Comparison of ENCODE assay signal across 8 mouse cellular contexts in genomic region chr1:172324725-172325124, GRCm38 (mm10). TPM values are rescaled to one million over a fixed set of nuclear protein-coding genes. Genes with fewer than 3 reads are reported as not detected.
DNase-seq lines count a peak whose midpoint lies in the region; ATAC-seq and TF ChIP-seq lines count a peak whose summit lies in the region.

No protein-coding gene starts in this region.

- H3K27ac ChIP-seq in layer of hippocampus, adult 2 months = peak overlapping the region; percentile 90
- 0 out of 2 replicates have a peak overlapping the region, but pooled peaks have one; percentile 10 for H3K27ac ChIP-seq in forebrain, embryonic 13.5 days
- no peak overlapping the region for H3K27ac ChIP-seq in limb, embryonic 11.5 days (replicated peaks; ENCODE audit: low read depth, low read length)

- H3K9ac ChIP-seq in forebrain, embryonic 13.5 days = no peak overlapping the region
- no peak overlapping the region for H3K9ac ChIP-seq in limb, embryonic 11.5 days (ENCODE audit: low read length)

- no peak overlapping the region; the same call in 1 of the 2 replicates for H3K4me3 ChIP-seq in layer of hippocampus, adult 2 months
- H3K4me3 ChIP-seq in forebrain, embryonic 13.5 days = no peak overlapping the region
- no peak overlapping the region for H3K4me3 ChIP-seq in limb, embryonic 11.5 days (ENCODE audit: low read depth, low read length)

- 13% methylated on average over 7 of the region's 7 CpGs for WGBS in forebrain, embryonic 13.5 days
- 10% methylated on average over 7 of the region's 7 CpGs for WGBS in limb, embryonic 11.5 days

- H3K4me1 ChIP-seq in forebrain, embryonic 13.5 days = peaks cover 56% of the 10 kb centered on the region
- H3K4me1 ChIP-seq in limb, embryonic 11.5 days (ENCODE audit: control insufficient read depth, insufficient read depth, low read length) = peaks cover 5% of the 10 kb centered on the region

- H3K36me3 ChIP-seq in forebrain, embryonic 13.5 days (ENCODE audit: poor library complexity, severe bottlenecking) = peaks cover 28% of the 10 kb centered on the region
- H3K36me3 ChIP-seq in limb, embryonic 11.5 days (ENCODE audit: control insufficient read depth, insufficient read depth, low read length) = no peaks in the 10 kb centered on the region; the same call in 1 of the 2 replicates

- ATAC-seq in forebrain, embryonic 13.5 days = peak; percentile 16
- ATAC-seq in limb, embryonic 11.5 days (ENCODE audit: insufficient number of reproducible peaks, low FRiP score, low TSS enrichment, low read depth) = no peak
- peak; percentile 72 for ATAC-seq in monocyte, adult 5-6 weeks (replicated peaks; ENCODE audit: insufficient number of reproducible peaks, low FRiP score, low TSS enrichment, poor library complexity, severe bottlenecking)

- H3K4me2 ChIP-seq in forebrain, embryonic 13.5 days = no peak overlapping the region
- no peak overlapping the region for H3K4me2 ChIP-seq in limb, embryonic 11.5 days (ENCODE audit: low read depth, severe bottlenecking)

- H3K27me3 ChIP-seq in forebrain, embryonic 13.5 days = peaks cover 19% of the 10 kb centered on the region
- peaks cover 40% of the 10 kb centered on the region for H3K27me3 ChIP-seq in limb, embryonic 11.5 days (ENCODE audit: control insufficient read depth, insufficient read depth, low read length)

- peak in 1 of 2 experiments; percentile 75 for DNase-seq in layer of hippocampus, adult 2 months (ENCODE audit: low spot score in 2 of 2)
- DNase-seq in layer of hippocampus, adult 9-11 months = no peak
- DNase-seq in cerebellum, adult 11 months = peak; percentile 86
- DNase-seq in induced T-regulatory cell, adult 2 months (ENCODE audit: low read depth) = peak; percentile 86
- peak; percentile 88 for DNase-seq in limb, embryonic 11.5 days (ENCODE audit: low spot score)
- peak; percentile 70 to 88 for DNase-seq in spleen, postnatal 4 days (ENCODE audit: low spot score in 2 of 2)

- TF ChIP-seq CTCF in layer of hippocampus, adult 2 months (conservative IDR thresholded peaks at IDR 0.05) = peak; percentile 95

- H3K9me3 ChIP-seq in forebrain, embryonic 13.5 days (replicated peaks) = no peaks in the 10 kb centered on the region
- H3K9me3 ChIP-seq in limb, embryonic 11.5 days (ENCODE audit: control insufficient read depth, low read length) = no peaks in the 10 kb centered on the region

RNA-seq across cellular contexts. Expression of gene Kcnj9, which starts 4.4 kb away (rescaled TPM):
- total RNA-seq in layer of hippocampus, adult 2 months (2021) = 10 to 100 TPM; 67.2 to 69.2 TPM
- polyA plus RNA-seq in forebrain, embryonic 13.5 days (2015; fragmentation: Nextera tagmentation; extraction: Ambion mirVana) = 1.8 and 3.0 TPM in 2 replicates
- not detected in 2 replicates for polyA plus RNA-seq in limb, embryonic 11.5 days (2014; fragmentation: Nextera tagmentation; extraction: Ambion mirVana)
- total RNA-seq in monocyte, adult 5-6 weeks (2017) = 0.29 TPM in 1 of 3 replicates, not detected in the others

RNA-seq across cellular contexts. Expression of gene Kcnj10, which starts 16.3 kb away (rescaled TPM):
- total RNA-seq in layer of hippocampus, adult 2 months (2021) = 10 to 100 TPM; 83.2 to 91.6 TPM
- 1.2 and 1.5 TPM in 2 replicates for polyA plus RNA-seq in forebrain, embryonic 13.5 days (2015; fragmentation: Nextera tagmentation; extraction: Ambion mirVana)
- polyA plus RNA-seq in limb, embryonic 11.5 days (2014; fragmentation: Nextera tagmentation; extraction: Ambion mirVana) = 0.07 and 0.11 TPM in 2 replicates
- not detected in 3 replicates for total RNA-seq in monocyte, adult 5-6 weeks (2017)

RNA-seq across cellular contexts. Expression of gene Atp1a2, which starts 26.9 kb away (rescaled TPM):
- 100 to 1,000 TPM; 585 to 600 TPM for total RNA-seq in layer of hippocampus, adult 2 months (2021)
- 17.6 and 17.8 TPM in 2 replicates for polyA plus RNA-seq in forebrain, embryonic 13.5 days (2015; fragmentation: Nextera tagmentation; extraction: Ambion mirVana)
- 1.4 and 1.5 TPM in 2 replicates for polyA plus RNA-seq in limb, embryonic 11.5 days (2014; fragmentation: Nextera tagmentation; extraction: Ambion mirVana)
- total RNA-seq in monocyte, adult 5-6 weeks (2017) = not detected in 3 replicates

RNA-seq across cellular contexts. Expression of gene Pigm, which starts 51.6 kb away (rescaled TPM):
- 1 to 10 TPM; 8.3 to 9.2 TPM for total RNA-seq in layer of hippocampus, adult 2 months (2021)
- 5.6 and 6.2 TPM in 2 replicates for polyA plus RNA-seq in forebrain, embryonic 13.5 days (2015; fragmentation: Nextera tagmentation; extraction: Ambion mirVana)
- 12.4 and 12.6 TPM in 2 replicates for polyA plus RNA-seq in limb, embryonic 11.5 days (2014; fragmentation: Nextera tagmentation; extraction: Ambion mirVana)
- total RNA-seq in monocyte, adult 5-6 weeks (2017) = 17.5 to 26.9 TPM (median 23.7 TPM) in 3 replicates

Comparison
In these comparisons a context has a peak if more than half of its experiments do, and no peak if none do; other contexts are left out.
1. RNA of gene Kcnj9, which starts 4.4 kb away (total RNA-seq): 67.2 to 69.2 TPM in layer of hippocampus, adult 2 months; 0.29 TPM in monocyte, adult 5-6 weeks; every median in the first group is over 10 times any median in the second.
2. RNA of gene Kcnj10, which starts 16.3 kb away (total RNA-seq): 83.2 to 91.6 TPM in layer of hippocampus, adult 2 months; not detected in monocyte, adult 5-6 weeks; every median in the first group is over 10 times any median in the second.
3. RNA of gene Atp1a2, which starts 26.9 kb away (total RNA-seq): 585 to 600 TPM in layer of hippocampus, adult 2 months; not detected in monocyte, adult 5-6 weeks; every median in the first group is over 100 times any median in the second.